Mouse (Mus musculus) MEL (cell line): ENCODE measurements at regions not wholly inside any gene's neighbourhood (a gene's known extent, or its start where the extent isn't known, plus 50 kb on each side); places are given as distances from the start of the nearest gene placed in this dataset.

Experiments used
- BHLHE40 ChIP-seq: IDR thresholded peaks from 2 replicates; pipeline ENCODE4 v1.6.1; 2012; ENCODE audit warnings: low read depth, mild to moderate bottlenecking, inconsistent platforms, low read length, improper control_type of control experiment, borderline replicate concordance
- CTCF ChIP-seq, 3 experiments: IDR thresholded peaks in 2 of 3; conservative IDR thresholded peaks in 1 of 3; 2 replicates each; pipeline ENCODE4 v1.5.1; 2011 to 2012; ENCODE audit warnings: low read length in 3 of 3, low read depth in 2 of 3, mild to moderate bottlenecking in 2 of 3, improper control_type of control experiment in 1 of 3, inconsistent platforms in 1 of 3, mixed read lengths in 1 of 3, moderate library complexity in 1 of 3; ENCODE audit not compliant: control insufficient read depth in 1 of 3, insufficient read depth in 1 of 3, poor library complexity in 1 of 3, severe bottlenecking in 1 of 3
- EP300 ChIP-seq, 2 experiments: IDR thresholded peaks; 2 replicates each; pipeline ENCODE4 v1.6.1; 2011; ENCODE audit warnings: improper control_type of control experiment in 2 of 2, low read length in 2 of 2, low read depth in 1 of 2, mild to moderate bottlenecking in 1 of 2
- MAFK ChIP-seq: IDR thresholded peaks from 2 replicates; pipeline ENCODE4 v1.6.1; 2011; ENCODE audit warnings: low read depth, mild to moderate bottlenecking, low read length, improper control_type of control experiment, borderline replicate concordance
- MXI1 ChIP-seq: IDR thresholded peaks from 2 replicates; pipeline ENCODE4 v1.6.1; 2011; ENCODE audit warnings: mild to moderate bottlenecking, low read depth, low read length, improper control_type of control experiment
- POLR2A ChIP-seq, 2 experiments: IDR thresholded peaks; 2 replicates each; pipeline ENCODE4 v1.6.1; 2011 to 2012; ENCODE audit warnings: low read length in 2 of 2, mild to moderate bottlenecking in 2 of 2, control low read depth in 1 of 2, improper control_type of control experiment in 1 of 2, low read depth in 1 of 2, moderate library complexity in 1 of 2; ENCODE audit not compliant: control insufficient read depth in 1 of 2, insufficient read depth in 1 of 2, poor library complexity in 1 of 2
- POLR2AphosphoS2 ChIP-seq: IDR thresholded peaks from 2 replicates; pipeline ENCODE4 v1.6.1; 2011; ENCODE audit warnings: low read length, improper control_type of control experiment
- POLR2AphosphoS5 ChIP-seq: IDR thresholded peaks from 2 replicates; pipeline ENCODE4 v1.6.1; 2012; ENCODE audit warnings: low read depth, borderline replicate concordance, mild to moderate bottlenecking, inconsistent platforms, low read length, moderate library complexity, mixed read lengths
- TCF12 ChIP-seq: IDR thresholded peaks from 2 replicates; pipeline ENCODE4 v1.6.1; 2014; ENCODE audit warnings: low read depth, mild to moderate bottlenecking, inconsistent platforms, low read length, improper control_type of control experiment, moderate library complexity
- USF2 ChIP-seq, 2 experiments: IDR thresholded peaks; 2 replicates each; pipeline ENCODE4 v1.6.1; 2011 to 2012; ENCODE audit warnings: improper control_type of control experiment in 2 of 2, low read length in 2 of 2, borderline replicate concordance in 1 of 2, inconsistent platforms in 1 of 2, low read depth in 1 of 2, mild to moderate bottlenecking in 1 of 2; ENCODE audit not compliant: insufficient read depth in 1 of 2
- ZC3H11A ChIP-seq: IDR thresholded peaks from 2 replicates; pipeline ENCODE4 v1.6.1; 2012; ENCODE audit warnings: low read depth, mild to moderate bottlenecking, inconsistent platforms, low read length, improper control_type of control experiment
- ZNF384 ChIP-seq: IDR thresholded peaks from 2 replicates; pipeline ENCODE4 v1.6.1; 2012; ENCODE audit warnings: low read depth, mild to moderate bottlenecking, inconsistent platforms, low read length, improper control_type of control experiment

GRCm38 (mm10) chr10:84243283-84243682, 197.1 kb downstream of the Nuak1 start:
- TF ChIP-seq POLR2AphosphoS2 (no peak), BHLHE40 (no peak), ZC3H11A (no peak), MXI1 (no peak), CTCF (IDR thresholded peaks at IDR 0.05 in 2 of 3, conservative IDR thresholded peaks at IDR 0.05 in 1 of 3; ENCODE audit: control insufficient read depth in 1 of 3, insufficient read depth in 1 of 3, low read depth in 2 of 3, low read length in 3 of 3, poor library complexity in 1 of 3, severe bottlenecking in 1 of 3) (no peak), POLR2A (IDR thresholded peaks at IDR 0.05; ENCODE audit: control insufficient read depth in 1 of 2, insufficient read depth in 1 of 2, low read depth in 1 of 2, low read length in 2 of 2, poor library complexity in 1 of 2) (no peak), ZNF384 (no peak), USF2 (IDR thresholded peaks at IDR 0.05; ENCODE audit: borderline replicate concordance in 1 of 2, insufficient read depth in 1 of 2, low read depth in 1 of 2, low read length in 2 of 2) (no peak), POLR2AphosphoS5 (no peak), MAFK (no peak), EP300 (IDR thresholded peaks at IDR 0.05; ENCODE audit: low read depth in 1 of 2, low read length in 2 of 2) (no peak), TCF12 (no peak)
